Mouse (Mus musculus) kidney, postnatal 0 days (tissue): ENCODE measurements around the gene Golm1. TPM values are rescaled to one million over a fixed set of nuclear protein-coding genes. Genes with fewer than 3 reads are reported as not detected.
"Not testable (repeated sequence)": the region's sequence is repeated elsewhere in the genome, so short reads cannot be mapped to it uniquely, and the experiment has no call there.

Experiments
- ATAC-seq: fragments of 200-750 bp; cut with Nextera tagmentation; replicated peaks from 2 replicates; pipeline ENCODE4 v1.8.0; 2017; ENCODE audit warnings: low read depth, moderate number of reproducible peaks, moderate TSS enrichment, moderate library complexity; ENCODE audit not compliant: low FRiP score
- DNase-seq: peaks from one replicate; pipeline ENCODE4 v3.0.0-alpha.2; 2016; ENCODE audit warnings: low spot score
- H3K27ac ChIP-seq: fragments of 300-500 bp; sonication (generic); 2 replicates; pipeline ENCODE4 v1.5.1; 2014; ENCODE audit warnings: mild to moderate bottlenecking
- H3K27me3 ChIP-seq: fragments of 300-500 bp; sonication (generic); 2 replicates; pipeline ENCODE4 v1.6.1; 2014; ENCODE audit warnings: low read length, mixed read lengths; ENCODE audit not compliant: insufficient read depth
- H3K36me3 ChIP-seq: fragments of 300-500 bp; sonication (generic); 2 replicates; pipeline ENCODE4 v1.6.1; 2014; ENCODE audit warnings: low read length, mixed read lengths; ENCODE audit not compliant: insufficient read depth
- H3K4me1 ChIP-seq: fragments of 300-500 bp; sonication (generic); replicated peaks from 2 replicates; pipeline ENCODE4 v1.6.1; 2014; ENCODE audit warnings: antibody characterized with exemption, low read length, mixed read lengths; ENCODE audit not compliant: insufficient read depth
- H3K4me2 ChIP-seq: fragments of 300-500 bp; sonication (generic); 2 replicates; pipeline ENCODE4 v1.6.1; 2014; ENCODE audit warnings: mild to moderate bottlenecking, low read length, moderate library complexity, mixed read lengths
- H3K4me3 ChIP-seq: fragments of 300-500 bp; sonication (generic); replicated peaks from 2 replicates; pipeline ENCODE4 v1.5.1; 2014; ENCODE audit warnings: low read depth, low read length
- H3K9ac ChIP-seq: fragments of 300-500 bp; sonication (generic); 2 replicates; pipeline ENCODE4 v1.6.1; 2014; ENCODE audit warnings: low read depth, low read length
- H3K9me3 ChIP-seq: fragments of 300-500 bp; sonication (generic); replicated peaks from 2 replicates; pipeline ENCODE4 v1.6.1; 2016; ENCODE audit warnings: low read length, inconsistent platforms, mixed read lengths
- CTCF ChIP-seq: IDR thresholded peaks from 2 replicates; pipeline ENCODE4 v1.5.1; 2016; ENCODE audit warnings: antibody characterized with exemption, low read depth, mild to moderate bottlenecking, moderate library complexity
- WGBS: fragments of 180-500 bp; shearing (Covaris S2); extraction: QIAGEN DNeasy Blood & Tissue Kit; methylation state at CpG from one replicate; pipeline ENCODE4 v1.1.7; 2014; 5-methylcytosine and 5-hydroxymethylcytosine counted together
- polyA plus RNA-seq: library from polyadenylated mRNA; unstranded; fragments of >200 nt; fragmentation: Nextera tagmentation; extraction: Ambion mirVana; gene quantifications from 2 replicates; pipeline ENCODE4 v1.2.1, GENCODE M21; 2015

The Golm1 gene
- polyA plus RNA-seq, 1 experiment from 2014 or later: 23.0 TPM

DNA sequence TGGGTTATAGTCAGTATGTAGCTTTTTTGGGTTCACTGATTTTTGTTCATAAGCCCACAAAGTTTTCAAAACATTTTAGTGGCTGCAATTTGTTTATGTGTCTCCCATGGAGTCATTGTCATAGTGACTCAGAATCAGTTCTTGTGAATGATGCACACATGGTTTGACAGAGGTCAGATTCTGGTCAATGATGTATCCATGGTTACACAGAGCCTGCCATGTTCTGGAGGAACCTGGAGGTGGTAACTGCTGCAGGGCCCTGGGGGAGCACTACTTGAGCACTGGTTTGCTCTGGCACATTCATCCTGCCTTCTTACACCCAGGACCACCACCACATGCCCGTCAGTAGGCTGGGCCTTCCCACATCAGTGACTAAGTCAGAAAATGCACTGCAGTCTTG, 71.1 kb downstream of the Golm1 start:
- Histone ChIP-seq H3K36me3 (peaks cover 59% of the 10 kb centered on the region), H3K4me3 (no peak overlapping the region), H3K4me1 (no peaks in the 10 kb centered on the region), H3K9ac (no peak overlapping the region), H3K4me2 (no peak overlapping the region), H3K9me3 (no peaks in the 10 kb centered on the region), H3K27ac (no peak overlapping the region), H3K27me3 (no peaks in the 10 kb centered on the region)
- WGBS: 88% methylated on average over 1 of the region's 1 CpGs
- TF ChIP-seq CTCF: no peak
- ATAC-seq: no peak
- no peak for DNase-seq

DNA sequence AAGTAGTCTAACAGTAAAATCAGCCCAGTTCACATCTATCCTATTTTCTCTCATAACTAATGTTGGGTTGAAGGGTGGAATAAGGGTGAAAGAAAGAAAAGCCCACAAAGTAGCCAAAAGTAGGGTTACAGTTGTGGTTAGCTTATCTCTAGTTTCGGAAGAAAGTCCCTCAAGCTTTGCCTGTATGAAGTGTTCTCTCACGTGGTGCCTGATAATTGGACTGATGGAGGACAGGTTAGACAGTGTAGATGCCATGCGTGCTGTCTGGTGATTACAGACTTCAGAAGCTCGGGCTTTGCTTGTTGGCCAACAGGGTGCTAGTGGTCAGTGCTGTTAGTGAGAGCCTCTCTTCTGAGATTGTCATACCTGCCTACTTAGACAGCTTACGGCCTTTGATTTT, 72.5 kb downstream of the Golm1 start:
- WGBS: 95% methylated on average over 5 of the region's 5 CpGs
- DNase-seq: no peak
- Histone ChIP-seq H3K9ac (no peak overlapping the region), H3K27ac (no peak overlapping the region), H3K27me3 (no peaks in the 10 kb centered on the region), H3K4me1 (no peaks in the 10 kb centered on the region), H3K9me3 (no peaks in the 10 kb centered on the region), H3K4me3 (no peak overlapping the region), H3K36me3 (peaks cover 53% of the 10 kb centered on the region), H3K4me2 (no peak overlapping the region)
- TF ChIP-seq CTCF: no peak
- no peak for ATAC-seq

DNA sequence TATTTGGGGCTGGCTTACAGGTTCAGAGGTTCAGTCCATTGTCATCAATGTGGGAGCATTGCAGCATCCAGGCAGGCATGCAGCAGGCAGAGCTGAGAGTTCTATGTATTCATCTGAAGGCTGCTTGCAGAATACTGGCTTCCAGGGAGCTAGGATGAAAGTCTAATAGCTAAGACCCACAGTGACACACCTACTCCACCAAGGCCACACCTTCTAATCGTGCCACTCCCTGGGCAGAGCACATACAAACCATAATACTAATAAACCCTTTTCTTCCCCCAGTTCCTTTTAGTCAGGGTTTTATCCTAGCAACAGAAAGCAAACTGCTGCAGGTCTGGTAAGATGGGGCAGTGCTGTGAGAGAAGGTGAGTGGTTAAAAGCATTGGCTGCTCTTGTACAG, 83.0 kb downstream of the Golm1 start:
- Histone ChIP-seq H3K36me3 (peaks cover 22% of the 10 kb centered on the region), H3K4me1 (no peaks in the 10 kb centered on the region), H3K27me3 (no peaks in the 10 kb centered on the region), H3K9ac (no peak overlapping the region), H3K27ac (no peak overlapping the region), H3K9me3 (no peaks in the 10 kb centered on the region), H3K4me2 (no peak overlapping the region), H3K4me3 (no peak overlapping the region)
- DNase-seq: no peak
- 97% methylated on average over 1 of the region's 1 CpGs for WGBS
- TF ChIP-seq CTCF: no peak
- ATAC-seq: no peak

DNA sequence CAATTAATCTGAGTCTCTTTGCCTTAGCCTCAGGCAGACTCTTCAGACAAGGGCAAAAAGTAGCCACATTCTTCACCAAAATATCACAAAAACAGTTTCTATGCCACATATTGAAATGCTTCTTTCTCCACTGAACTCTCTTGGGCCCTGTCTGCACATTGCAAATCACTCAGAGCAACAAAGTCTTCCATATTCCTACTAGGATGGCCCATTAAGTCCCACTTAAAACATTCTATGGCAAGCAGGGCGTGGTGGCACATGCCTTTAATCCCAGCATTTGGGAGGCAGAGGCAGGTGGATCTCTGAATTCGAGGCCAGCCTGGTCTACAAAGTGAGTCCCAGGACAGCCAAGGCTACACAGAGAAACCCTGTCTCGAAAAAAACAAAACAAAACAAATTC, 83.6 kb downstream of the Golm1 start:
- not testable (repeated sequence) for ATAC-seq, H3K4me2 ChIP-seq, H3K9ac ChIP-seq, H3K4me1 ChIP-seq, H3K4me3 ChIP-seq, H3K27ac ChIP-seq, DNase-seq, H3K27me3 ChIP-seq, H3K9me3 ChIP-seq
- H3K36me3 ChIP-seq: peaks cover 22% of the 10 kb centered on the region
- 95% methylated on average over 3 of the region's 3 CpGs for WGBS

DNA sequence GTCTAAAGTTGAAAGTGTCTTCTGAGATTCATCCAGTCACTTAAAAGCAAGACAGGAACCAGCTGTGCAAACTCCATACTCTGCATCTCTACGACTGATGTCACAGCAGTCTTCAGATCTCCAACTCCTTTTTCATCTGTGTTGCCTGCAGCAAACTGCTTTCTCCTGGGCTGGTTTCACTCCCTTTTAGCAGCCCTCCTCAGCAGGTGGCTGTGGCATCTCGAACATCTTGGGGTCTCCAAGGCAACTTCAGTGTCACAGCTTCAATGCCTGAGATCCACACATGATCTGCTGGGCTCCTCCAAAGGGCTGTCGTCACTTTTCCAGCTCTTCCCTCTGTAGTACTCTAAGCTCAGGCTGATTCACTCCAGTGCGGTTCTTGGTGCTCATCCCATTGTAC, 84.9 kb downstream of the Golm1 start:
- DNase-seq: no peak
- Histone ChIP-seq H3K9ac (no peak overlapping the region), H3K4me1 (0 out of 2 replicates have a peak, but pooled peaks cover 5% of the 10 kb centered on the region), H3K27ac (no peak overlapping the region), H3K36me3 (peaks cover 18% of the 10 kb centered on the region), H3K4me3 (no peak overlapping the region), H3K27me3 (no peaks in the 10 kb centered on the region), H3K4me2 (no peak overlapping the region), H3K9me3 (no peaks in the 10 kb centered on the region)
- no peak for TF ChIP-seq CTCF
- ATAC-seq: no peak
- WGBS: 90% methylated on average over 4 of the region's 4 CpGs

DNA sequence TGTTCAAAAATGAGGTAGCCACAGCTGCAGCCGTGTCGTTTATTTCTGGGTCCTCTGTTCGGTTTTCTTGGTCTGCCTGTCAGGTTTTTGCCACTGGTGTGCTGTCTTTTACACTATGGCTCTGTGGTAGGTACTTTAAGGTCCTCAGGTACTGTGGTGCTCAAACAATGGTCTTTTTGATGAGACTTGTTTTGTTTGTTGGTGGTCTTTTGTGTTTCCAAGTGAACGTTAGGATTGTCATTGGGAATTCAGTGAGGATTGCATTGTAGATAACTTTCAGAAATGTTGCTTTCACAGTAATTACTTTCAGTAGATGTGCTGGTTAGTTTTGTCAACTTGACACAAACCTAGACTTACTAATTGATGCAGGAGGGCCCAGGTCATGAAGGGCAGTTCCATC, 85.9 kb downstream of the Golm1 start:
- Histone ChIP-seq H3K27ac (no peak overlapping the region), H3K4me1 (0 out of 2 replicates have a peak, but pooled peaks cover 5% of the 10 kb centered on the region), H3K9me3 (no peaks in the 10 kb centered on the region), H3K9ac (no peak overlapping the region), H3K4me3 (no peak overlapping the region), H3K4me2 (no peak overlapping the region), H3K27me3 (no peaks in the 10 kb centered on the region), H3K36me3 (peaks cover 15% of the 10 kb centered on the region)
- no peak for ATAC-seq
- 91% methylated on average over 4 of the region's 4 CpGs for WGBS
- no peak for TF ChIP-seq CTCF
- DNase-seq: no peak

DNA sequence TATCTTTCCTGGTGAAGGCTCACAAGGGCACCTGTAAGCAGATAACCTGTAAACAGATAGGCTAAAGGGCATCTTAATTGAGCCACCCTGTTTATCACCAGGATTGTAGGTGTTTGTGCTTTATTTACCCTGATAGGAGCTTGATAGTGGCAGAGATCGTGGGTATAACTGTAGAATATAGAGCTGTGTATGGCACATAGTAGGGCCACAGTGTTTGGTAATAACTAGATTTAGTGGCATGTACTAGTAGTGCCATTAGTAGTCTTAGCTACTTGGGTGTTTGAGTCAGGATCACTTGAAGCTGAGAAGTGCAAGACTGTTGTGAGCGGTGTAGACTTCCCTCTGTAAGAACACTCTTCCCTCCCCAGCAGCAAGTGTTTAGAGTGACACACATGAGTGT, 88.4 kb downstream of the Golm1 start:
- Histone ChIP-seq H3K27me3 (no peaks in the 10 kb centered on the region), H3K9me3 (no peaks in the 10 kb centered on the region), H3K27ac (no peak overlapping the region), H3K4me3 (no peak overlapping the region), H3K4me2 (no peak overlapping the region), H3K36me3 (peaks cover 8% of the 10 kb centered on the region; the same call in 1 of the 2 replicates), H3K9ac (peak overlapping the region; percentile 10; the same call in 1 of the 2 replicates), H3K4me1 (0 out of 2 replicates have a peak, but pooled peaks cover 5% of the 10 kb centered on the region)
- ATAC-seq: no peak
- DNase-seq: no peak
- TF ChIP-seq CTCF: no peak
- WGBS: 95% methylated on average over 2 of the region's 2 CpGs
